Mouse (Mus musculus) embryonic facial prominence, embryonic 10.5 days (tissue): ENCODE measurements around the gene Naxd. TPM values are rescaled to one million over a fixed set of nuclear protein-coding genes. Genes with fewer than 3 reads are reported as not detected.
A peak's percentile ranks its signal among the peaks of the same experiment; 100 is the strongest.

Source experiments
- DNase-seq: peaks from one replicate; pipeline ENCODE4 v3.0.0-alpha.2; 2017; ENCODE audit warnings: low spot score
- H3K27ac ChIP-seq: fragments of 300-500 bp; sonication (generic); replicated peaks from 2 replicates; pipeline ENCODE4 v1.5.1; 2016; ENCODE audit warnings: mild to moderate bottlenecking
- H3K27me3 ChIP-seq: fragments of 300-500 bp; sonication (generic); replicated peaks from 2 replicates; pipeline ENCODE4 v1.6.1; 2016; ENCODE audit warnings: low read depth, mild to moderate bottlenecking; ENCODE audit not compliant: poor library complexity, severe bottlenecking
- H3K36me3 ChIP-seq: fragments of 300-500 bp; sonication (generic); replicated peaks from 2 replicates; pipeline ENCODE4 v1.6.1; 2016; ENCODE audit warnings: mild to moderate bottlenecking, moderate library complexity
- H3K4me1 ChIP-seq: fragments of 300-500 bp; sonication (generic); 2 replicates; pipeline ENCODE4 v1.6.1; 2016
- H3K4me3 ChIP-seq: fragments of 300-500 bp; sonication (generic); 2 replicates; pipeline ENCODE4 v1.5.1; 2016; ENCODE audit warnings: mild to moderate bottlenecking, moderate library complexity
- H3K9me3 ChIP-seq: fragments of 300-500 bp; sonication (generic); 2 replicates; pipeline ENCODE4 v1.6.1; 2016; ENCODE audit warnings: mild to moderate bottlenecking
- WGBS: fragments of 180-500 bp; shearing (Covaris S2); methylation state at CpG from one replicate; pipeline ENCODE4 v1.1.7; 2016; 5-methylcytosine and 5-hydroxymethylcytosine counted together
- polyA plus RNA-seq: library from polyadenylated mRNA; unstranded; fragments of >200 nt; fragmentation: Nextera tagmentation; extraction: Ambion mirVana; gene quantifications from 2 replicates; pipeline ENCODE4 v1.2.1, GENCODE M21; 2016

The Naxd gene
- polyA plus RNA-seq = 106 and 114 TPM in 2 replicates

- Histone ChIP-seq H3K9me3 (no peaks in the 10 kb centered on the region), H3K27ac (peak within 1 kb of the TSS; percentile 94), H3K27me3 (peaks cover 5% of the 10 kb centered on the region; the same call in 1 of the 2 replicates), H3K4me1 (peaks cover 17% of the 10 kb centered on the region), H3K36me3 (peaks cover 22% of the 10 kb centered on the region), H3K4me3 (peak within 1 kb of the TSS; percentile 98)
- peak; percentile 94 for DNase-seq
- WGBS = 4% methylated on average over 73 of the region's 73 CpGs
These were observed at the start of gene Naxd for GRCm38 (mm10) chr8:11497017-11497990. Gene Naxd (plus strand): TSS chr8:11497506.

- Histone ChIP-seq H3K4me1 (peaks cover 22% of the 10 kb centered on the region), H3K4me3 (no peak overlapping the region), H3K9me3 (no peaks in the 10 kb centered on the region), H3K27ac (no peak overlapping the region), H3K27me3 (peaks cover 4% of the 10 kb centered on the region; the same call in 1 of the 2 replicates), H3K36me3 (peaks cover 60% of the 10 kb centered on the region)
- 93% methylated on average over 23 of the region's 23 CpGs for WGBS
- DNase-seq = no peak
These were observed 49.3 kb upstream of the Naxd start for GRCm38 (mm10) chr8:11447910-11448570.

- Histone ChIP-seq H3K4me3 (no peak overlapping the region), H3K27me3 (peaks cover 14% of the 10 kb centered on the region), H3K36me3 (peaks cover 36% of the 10 kb centered on the region), H3K27ac (no peak overlapping the region), H3K9me3 (no peaks in the 10 kb centered on the region), H3K4me1 (peaks cover 37% of the 10 kb centered on the region)
- DNase-seq = peak; percentile 50
- WGBS = 44% methylated on average over 8 of the region's 8 CpGs
These were observed 46.9 kb upstream of the Naxd start for GRCm38 (mm10) chr8:11450184-11451113.

- WGBS = 92% methylated on average over 1 of the region's 1 CpGs
- Histone ChIP-seq H3K4me1 (peaks cover 40% of the 10 kb centered on the region), H3K4me3 (no peak overlapping the region), H3K9me3 (no peaks in the 10 kb centered on the region), H3K27me3 (peaks cover 14% of the 10 kb centered on the region), H3K27ac (no peak overlapping the region), H3K36me3 (peaks cover 20% of the 10 kb centered on the region)
- no peak for DNase-seq
These were observed 45.2 kb upstream of the Naxd start for GRCm38 (mm10) chr8:11452152-11452551.

- H3K27ac ChIP-seq = peak overlapping the region; percentile 48
- 56% methylated on average over 3 of the region's 3 CpGs for WGBS
- peaks cover 16% of the 10 kb centered on the region for H3K36me3 ChIP-seq
- DNase-seq = no peak
- no peak overlapping the region for H3K4me3 ChIP-seq
- peaks cover 43% of the 10 kb centered on the region for H3K4me1 ChIP-seq
- H3K9me3 ChIP-seq = no peaks in the 10 kb centered on the region
- H3K27me3 ChIP-seq = peaks cover 14% of the 10 kb centered on the region
These were observed 44.7 kb upstream of the Naxd start for GRCm38 (mm10) chr8:11452559-11452958.

GRCm38 (mm10) chr8:11452974-11453373, 44.3 kb upstream of the Naxd start:
- peaks cover 14% of the 10 kb centered on the region for H3K27me3 ChIP-seq
- DNase-seq = no peak
- H3K4me1 ChIP-seq = peaks cover 47% of the 10 kb centered on the region
- no peaks in the 10 kb centered on the region for H3K9me3 ChIP-seq
- H3K4me3 ChIP-seq = no peak overlapping the region
- WGBS = 27% methylated on average over 4 of the region's 4 CpGs
- H3K36me3 ChIP-seq = peaks cover 12% of the 10 kb centered on the region
- H3K27ac ChIP-seq = peak overlapping the region; percentile 48

GRCm38 (mm10) chr8:11454228-11454627, 43.1 kb upstream of the Naxd start:
- 46% methylated on average over 12 of the region's 12 CpGs for WGBS
- H3K9me3 ChIP-seq = no peaks in the 10 kb centered on the region
- no peaks in the 10 kb centered on the region for H3K36me3 ChIP-seq
- H3K27ac ChIP-seq = peak overlapping the region; percentile 5; the same call in 1 of the 2 replicates
- peaks cover 60% of the 10 kb centered on the region for H3K4me1 ChIP-seq
- DNase-seq = peak; percentile 21
- no peak overlapping the region for H3K4me3 ChIP-seq
- peaks cover 14% of the 10 kb centered on the region for H3K27me3 ChIP-seq

- H3K27ac ChIP-seq = no peak overlapping the region
- H3K27me3 ChIP-seq = peaks cover 10% of the 10 kb centered on the region
- H3K36me3 ChIP-seq = no peaks in the 10 kb centered on the region
- no peaks in the 10 kb centered on the region for H3K9me3 ChIP-seq
- 71% methylated on average over 3 of the region's 3 CpGs for WGBS
- peaks cover 55% of the 10 kb centered on the region for H3K4me1 ChIP-seq
- no peak overlapping the region for H3K4me3 ChIP-seq
- DNase-seq = no peak
These were observed 40.0 kb upstream of the Naxd start for GRCm38 (mm10) chr8:11457278-11457677.

- no peaks in the 10 kb centered on the region for H3K9me3 ChIP-seq
- DNase-seq = no peak
- peak overlapping the region; percentile 67 for H3K27ac ChIP-seq
- 0 out of 2 replicates have a peak overlapping the region, but pooled peaks have one; percentile 13 for H3K4me3 ChIP-seq
- H3K4me1 ChIP-seq = peaks cover 47% of the 10 kb centered on the region
- 34% methylated on average over 12 of the region's 12 CpGs for WGBS
- H3K36me3 ChIP-seq = no peaks in the 10 kb centered on the region
- H3K27me3 ChIP-seq = peaks cover 10% of the 10 kb centered on the region; the same call in 1 of the 2 replicates
These were observed 39.1 kb upstream of the Naxd start for GRCm38 (mm10) chr8:11457981-11458836.

- DNase-seq = peak; percentile 61
- Histone ChIP-seq H3K27ac (peak overlapping the region; percentile 65), H3K36me3 (no peaks in the 10 kb centered on the region), H3K9me3 (no peaks in the 10 kb centered on the region), H3K27me3 (peaks cover 5% of the 10 kb centered on the region; the same call in 1 of the 2 replicates), H3K4me1 (peaks cover 39% of the 10 kb centered on the region), H3K4me3 (no peak overlapping the region)
- WGBS = 23% methylated on average over 5 of the region's 5 CpGs
These were observed 38.3 kb upstream of the Naxd start for GRCm38 (mm10) chr8:11459016-11459415.

- 45% methylated on average over 2 of the region's 2 CpGs for WGBS
- no peak for DNase-seq
- Histone ChIP-seq H3K36me3 (no peaks in the 10 kb centered on the region), H3K9me3 (no peaks in the 10 kb centered on the region), H3K4me1 (peaks cover 33% of the 10 kb centered on the region), H3K27ac (no peak overlapping the region), H3K27me3 (no peaks in the 10 kb centered on the region), H3K4me3 (no peak overlapping the region)
These were observed 36.4 kb upstream of the Naxd start for GRCm38 (mm10) chr8:11460934-11461333.
